Mouse (Mus musculus) bone marrow macrophage, adult 2 months (primary cell): ENCODE measurements at regions not wholly inside any gene's neighbourhood (a gene's known extent, or its start where the extent isn't known, plus 50 kb on each side); places are given as distances from the start of the nearest gene placed in this dataset.

Experiments
- CTCF ChIP-seq: IDR thresholded peaks from 2 replicates; pipeline ENCODE4 v1.5.1; 2012; ENCODE audit warnings: low read depth, mild to moderate bottlenecking, low read length, moderate library complexity
- POLR2A ChIP-seq: IDR thresholded peaks from 2 replicates; pipeline ENCODE4 v1.6.1; 2012; ENCODE audit warnings: mild to moderate bottlenecking, low read depth, low read length, borderline replicate concordance

DNA sequence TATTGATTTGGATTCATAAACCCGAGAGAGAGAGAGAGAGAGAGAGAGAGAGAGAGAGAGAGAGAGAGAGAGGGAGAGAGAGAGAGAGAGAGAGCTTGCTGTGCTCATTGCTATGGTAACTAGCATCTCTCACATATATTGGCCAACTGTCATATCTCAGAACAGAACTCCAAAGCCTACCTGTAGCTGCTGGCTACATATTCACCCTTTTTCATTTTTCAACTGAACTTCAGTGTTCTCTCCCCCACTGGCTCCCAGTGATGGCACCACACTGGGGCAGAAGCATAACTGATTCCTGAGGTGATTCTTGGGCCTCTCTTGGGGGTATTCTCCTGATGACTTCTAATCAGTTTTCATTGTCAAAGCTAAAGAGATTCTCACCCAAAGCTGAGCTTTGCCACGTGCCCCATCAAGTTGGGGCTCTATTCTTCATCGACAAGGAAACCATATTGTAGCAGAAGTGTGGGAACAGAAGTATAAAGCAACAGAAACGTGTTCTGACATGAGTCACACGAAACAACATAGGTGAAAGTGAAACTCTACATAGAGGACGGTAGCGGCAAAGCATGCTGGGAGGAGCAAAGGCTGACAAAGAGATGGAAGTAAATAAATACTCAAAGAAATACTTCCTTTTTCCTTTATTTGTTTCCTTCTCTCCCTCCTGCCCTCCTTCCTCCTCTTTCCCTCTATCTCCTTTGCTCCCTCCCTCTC, 53.9 kb upstream of the Rbm24 start:
- TF ChIP-seq CTCF = no peak
- no peak for TF ChIP-seq POLR2A
